Mouse (Mus musculus): ENCODE results near the gene Treml2.
"Not testable (repeated sequence)": the region's sequence is repeated elsewhere in the genome, so short reads cannot be mapped to it uniquely, and the experiment has no call there.

The Treml2 gene

GRCm38 (mm10) chr17:48299756-48300155, 458 bp downstream of the Treml2 start:
- no peak for DNase-seq

- DNase-seq = no peak
These were observed 901 bp downstream of the Treml2 start for GRCm38 (mm10) chr17:48300199-48300598.

GRCm38 (mm10) chr17:48300861-48301260, 1.6 kb downstream of the Treml2 start:
- DNase-seq = no peak

- no peak for DNase-seq
These were observed 2.5 kb downstream of the Treml2 start for GRCm38 (mm10) chr17:48301792-48302191.

- DNase-seq = no peak
These were observed 12.8 kb downstream of the Treml2 start for GRCm38 (mm10) chr17:48312124-48312523.

DNA sequence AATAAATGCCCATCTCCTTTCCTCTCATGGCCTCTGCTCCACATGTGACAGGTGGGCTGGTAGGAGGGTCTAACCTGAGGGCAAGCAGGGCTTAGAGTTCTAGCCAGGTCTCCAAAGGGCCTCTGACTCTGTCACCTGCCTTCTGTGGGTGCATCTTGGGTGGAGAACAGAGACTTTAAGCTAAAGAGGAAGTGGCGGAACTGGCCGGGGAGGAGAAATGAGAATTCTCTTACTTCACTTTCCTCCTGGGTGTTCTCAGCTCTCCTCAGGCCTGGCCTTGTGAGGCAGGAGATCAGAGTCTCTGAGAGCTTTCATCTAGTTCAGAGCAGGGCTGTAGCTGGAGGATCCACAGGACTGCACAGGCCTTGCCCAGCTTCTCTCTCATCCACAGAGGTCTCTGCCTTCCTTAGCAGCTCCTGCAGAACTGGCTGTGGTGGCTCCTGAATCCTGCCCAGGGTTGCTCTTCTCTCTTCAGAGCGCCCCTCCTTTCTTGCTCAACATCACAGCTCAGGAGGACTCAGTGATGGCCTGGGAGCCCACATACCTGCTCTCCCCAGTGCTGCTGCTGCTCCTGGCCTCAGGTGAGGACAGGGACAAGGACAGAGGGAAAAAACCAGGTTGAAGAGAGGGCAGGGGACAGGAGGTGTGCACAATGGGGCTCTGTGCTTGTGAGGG, 16.7 kb downstream of the Treml2 start, which contains the start of gene B430306N03Rik:
TSS of gene B430306N03Rik (plus strand) at position 237 of the 675 bp plus-strand sequence.
- DNase-seq = not testable (repeated sequence)

DNA sequence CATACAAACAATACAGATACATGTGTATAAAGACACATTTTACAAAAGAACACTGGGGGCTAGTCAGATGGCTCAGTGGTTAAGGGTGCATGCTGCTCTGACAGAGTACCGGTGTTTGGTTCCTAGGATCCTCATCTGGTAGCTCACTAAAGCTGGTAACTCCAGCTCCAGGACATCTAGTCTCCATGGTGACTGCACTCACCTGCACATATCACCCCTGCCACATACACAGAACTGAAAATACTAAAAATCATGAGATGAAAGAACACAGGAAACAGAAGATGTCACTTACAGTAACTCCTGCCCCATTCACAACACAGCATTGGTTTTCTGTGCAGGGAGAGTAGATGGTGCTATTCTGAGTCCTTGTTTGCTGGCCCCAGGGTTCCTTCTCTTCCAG, 19.4 kb downstream of the Treml2 start:
- DNase-seq = no peak

GRCm38 (mm10) chr17:48321279-48321678, 22.0 kb downstream of the Treml2 start:
- no peak for DNase-seq

DNA sequence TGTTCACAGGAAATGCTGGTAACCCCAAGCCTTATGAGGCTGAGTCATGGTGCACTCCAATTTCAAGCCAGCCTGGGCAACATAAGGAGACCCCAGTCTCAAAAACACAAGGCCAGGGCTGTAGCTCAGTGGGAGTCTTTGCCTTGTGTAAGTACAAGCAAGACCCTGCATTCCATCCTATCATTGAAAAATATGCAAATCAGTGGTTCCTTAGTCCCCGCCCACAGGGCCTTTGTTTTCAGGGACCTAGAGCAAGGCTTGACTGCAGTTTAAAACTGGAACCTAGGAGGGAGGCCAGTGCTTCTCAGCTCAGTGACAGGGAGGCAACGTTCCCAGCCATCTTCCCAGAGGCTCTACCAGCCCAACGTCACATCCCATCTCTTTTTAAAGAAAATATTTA, 23.9 kb downstream of the Treml2 start:
- DNase-seq = no peak

GRCm38 (mm10) chr17:48324258-48324657, 25.0 kb downstream of the Treml2 start:
- DNase-seq = no peak

GRCm38 (mm10) chr17:48325093-48325492, 25.8 kb downstream of the Treml2 start:
- no peak for DNase-seq

DNA sequence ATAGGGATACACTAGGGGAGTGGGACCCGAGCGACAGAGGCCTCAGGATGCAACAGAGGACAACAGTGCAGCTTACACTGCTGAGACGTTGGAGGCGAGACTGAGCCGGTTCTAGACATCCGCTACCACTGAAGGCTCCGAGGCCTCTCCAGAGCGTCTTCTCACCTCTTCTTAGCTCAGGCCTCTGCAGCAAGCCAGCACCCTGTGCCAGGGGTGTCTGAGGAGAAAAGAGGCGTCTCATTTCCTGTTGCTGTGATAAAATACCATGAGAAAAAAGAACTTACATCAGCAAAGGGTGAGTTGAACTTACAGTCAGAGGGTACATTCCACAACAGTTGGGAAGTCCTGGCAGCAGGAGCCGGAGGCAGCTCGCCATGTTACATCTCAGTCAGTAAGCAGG, 26.3 kb downstream of the Treml2 start:
- no peak for DNase-seq

GRCm38 (mm10) chr17:48326656-48327055, 27.4 kb downstream of the Treml2 start:
- DNase-seq = no peak

DNA sequence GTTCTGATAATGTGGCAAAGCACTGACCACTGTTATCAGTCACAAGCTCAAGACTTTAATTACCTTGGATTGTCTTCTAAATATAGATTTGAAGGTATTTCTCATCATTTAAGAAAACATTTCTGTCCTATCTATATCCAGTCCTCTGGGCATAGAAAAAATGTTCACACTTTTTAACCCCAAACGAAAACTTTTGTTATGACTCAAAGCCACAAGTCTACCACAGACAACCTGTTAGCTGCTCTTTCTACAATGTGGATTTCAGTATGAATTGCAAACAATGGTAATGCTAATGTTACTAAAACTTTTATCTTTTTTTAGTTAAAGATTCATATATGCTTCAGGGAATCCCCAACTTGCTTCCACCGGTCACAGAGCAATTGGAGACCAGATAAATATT, 33.2 kb downstream of the Treml2 start:
- no peak for DNase-seq

DNA sequence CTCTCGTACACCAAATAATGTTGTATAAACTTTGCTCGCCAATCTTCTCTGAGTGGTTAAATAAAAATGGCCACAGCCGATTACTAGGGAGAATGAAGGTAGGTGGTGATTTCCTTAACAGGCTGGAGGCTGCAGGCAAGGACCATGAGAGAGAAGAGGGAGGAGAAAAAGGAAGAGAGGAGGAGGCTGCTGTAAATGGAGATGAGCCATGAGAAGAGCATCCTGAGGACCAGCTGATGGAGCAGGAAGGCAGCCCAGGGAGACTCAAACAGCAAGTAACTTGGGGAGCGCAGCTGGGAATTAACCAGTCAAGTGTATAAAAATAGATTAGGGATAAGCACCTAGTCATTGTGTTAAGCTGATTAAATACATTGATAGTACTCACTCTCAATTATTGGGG, 34.9 kb downstream of the Treml2 start:
- no peak for DNase-seq

- peak; percentile 18 for DNase-seq
These were observed 37.6 kb downstream of the Treml2 start for GRCm38 (mm10) chr17:48336857-48337256.

DNA sequence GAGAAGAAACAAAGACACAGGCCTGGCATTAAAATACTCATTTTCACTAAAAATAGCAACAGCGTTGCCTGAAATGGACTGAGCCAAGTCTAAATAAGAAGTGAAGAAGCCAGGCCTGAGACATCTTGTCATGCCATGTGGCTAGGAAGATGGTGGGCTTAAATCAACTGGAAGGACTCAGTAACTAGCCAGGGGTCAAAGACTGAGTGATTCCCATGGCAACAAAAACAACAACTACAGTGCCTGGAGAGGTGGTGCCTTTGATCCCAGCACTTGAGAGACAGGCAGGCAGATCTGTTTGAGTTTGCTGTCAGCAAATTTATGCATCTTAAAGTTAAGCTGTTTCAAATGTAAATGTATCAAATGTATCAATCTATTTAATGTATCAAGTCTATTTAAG, 41.0 kb downstream of the Treml2 start:
- DNase-seq = no peak

DNA sequence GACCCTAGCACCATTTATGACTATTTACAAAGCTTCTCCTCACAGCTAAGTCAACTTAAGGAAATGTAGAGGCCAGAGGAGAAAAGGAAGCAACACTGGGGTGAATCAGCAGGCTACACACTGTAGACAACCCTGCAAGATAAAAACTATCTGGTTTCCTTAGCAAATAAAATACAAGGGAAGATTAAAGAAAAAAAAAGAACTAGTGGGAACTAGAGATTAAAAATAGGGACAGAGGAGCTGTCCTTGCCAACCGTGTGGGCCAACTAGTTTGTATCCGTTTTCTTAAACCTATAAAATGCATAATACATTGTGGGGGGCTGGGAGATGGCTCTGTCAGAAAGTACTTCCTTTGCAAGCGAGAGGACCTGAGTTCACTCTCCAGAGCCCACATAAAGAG, 42.6 kb downstream of the Treml2 start:
- DNase-seq = no peak

DNA sequence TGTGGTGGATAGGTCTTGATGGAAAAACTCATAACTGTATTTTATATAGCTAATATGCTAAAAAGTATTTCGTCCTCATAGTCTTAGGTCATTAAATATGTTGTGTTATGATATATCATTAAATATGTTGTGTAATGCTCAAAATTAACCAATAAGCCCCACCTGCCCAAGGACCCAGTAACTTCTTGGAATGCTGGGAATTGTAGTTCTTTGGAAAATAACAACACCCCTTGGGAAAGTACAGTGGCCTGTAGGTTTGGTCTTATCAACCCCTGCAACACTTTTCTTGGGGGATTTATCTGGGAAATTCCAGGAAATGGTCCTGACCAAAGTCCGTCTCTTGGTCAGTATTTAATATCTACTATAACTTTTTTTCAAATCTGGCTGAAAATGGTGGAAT, 43.8 kb downstream of the Treml2 start:
- no peak for DNase-seq

DNA sequence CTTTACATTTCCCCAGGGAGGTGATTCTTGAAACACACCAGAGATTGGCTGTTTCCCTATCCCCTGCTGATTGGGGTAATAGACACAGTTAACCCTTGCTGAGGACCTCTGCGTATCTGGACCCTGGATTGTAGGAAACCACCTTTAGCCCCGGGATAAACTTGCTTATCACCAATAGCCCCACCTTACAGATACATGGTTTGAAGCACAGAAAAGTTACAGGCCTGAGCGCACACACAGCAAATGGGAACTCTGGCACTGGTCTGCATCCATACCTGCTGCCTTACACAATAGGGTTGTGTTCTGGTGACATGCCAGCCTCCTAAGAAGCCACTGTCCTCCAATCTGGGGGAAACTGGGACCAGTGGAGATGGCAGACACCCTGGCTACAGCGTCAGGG, 46.5 kb downstream of the Treml2 start:
- no peak for DNase-seq

- DNase-seq = no peak
These were observed 46.9 kb downstream of the Treml2 start, which contains the start of gene Trem2 for GRCm38 (mm10) chr17:48346231-48346630. Trem2 (plus strand) TSS chr17:48346401.

DNA sequence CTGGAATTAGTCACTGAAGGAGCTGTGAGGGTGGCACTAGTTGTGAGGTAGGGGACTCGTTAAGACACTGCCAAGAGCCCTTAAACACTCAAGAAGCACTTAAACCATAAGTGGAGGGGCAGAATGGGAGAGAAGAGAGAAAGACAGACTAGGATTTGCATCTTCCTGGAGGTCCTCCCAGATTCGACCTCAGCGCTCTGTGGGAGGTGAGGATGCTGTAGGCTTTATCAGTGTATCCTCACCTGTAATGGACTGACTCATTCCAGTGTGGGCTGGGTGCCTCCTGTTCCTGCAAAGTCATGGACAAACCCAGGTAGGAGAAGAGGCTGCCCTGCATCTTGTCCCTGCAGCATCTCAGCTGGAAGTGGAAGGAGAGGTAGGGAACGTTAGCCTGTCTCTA, 47.5 kb downstream of the Treml2 start:
- no peak for DNase-seq

GRCm38 (mm10) chr17:48347287-48347686, 48.0 kb downstream of the Treml2 start:
- no peak for DNase-seq

DNA sequence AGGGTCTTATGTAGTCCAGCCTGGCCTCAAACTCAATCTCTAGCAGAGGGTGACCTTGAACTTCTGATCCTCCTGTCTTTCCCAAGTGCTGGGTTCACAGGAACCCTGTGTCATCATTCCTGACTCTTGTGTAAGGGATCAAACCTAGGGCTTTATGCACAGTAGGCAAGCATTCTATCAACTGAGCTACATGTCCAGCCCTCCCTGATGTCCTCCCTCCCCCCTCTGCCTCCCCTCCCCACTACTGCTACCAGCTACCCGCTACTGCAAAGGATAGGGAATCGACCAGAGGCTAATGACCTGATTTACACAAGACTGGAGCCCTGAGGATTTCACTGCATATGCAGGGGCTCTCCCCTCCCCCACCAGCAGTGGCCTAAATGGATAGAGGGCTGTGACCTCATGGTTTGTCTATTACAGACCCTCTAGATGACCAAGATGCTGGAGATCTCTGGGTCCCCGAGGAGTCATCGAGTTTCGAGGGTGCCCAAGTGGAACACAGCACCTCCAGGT, 51.4 kb downstream of the Treml2 start:
- no peak for DNase-seq

DNA sequence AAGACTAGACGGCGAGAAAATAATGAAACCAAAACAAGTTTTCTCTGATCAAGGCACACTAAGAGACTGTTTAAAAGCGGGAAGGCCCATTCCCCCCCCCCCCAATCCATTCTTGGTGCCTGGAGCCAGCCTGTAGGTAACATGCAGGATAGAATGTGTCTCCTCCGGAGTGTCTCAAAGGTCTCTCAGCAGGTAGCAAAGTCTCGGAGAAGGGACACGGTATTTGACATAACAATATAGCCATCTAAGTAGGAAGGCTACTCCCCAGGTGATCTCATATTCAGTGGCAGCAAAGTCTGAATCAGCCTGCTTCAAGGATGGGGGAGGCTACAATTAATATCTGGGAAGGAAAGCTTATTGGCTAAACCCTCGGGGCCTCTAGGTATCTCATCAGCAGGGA, 53.7 kb downstream of the Treml2 start:
- DNase-seq = not testable (repeated sequence)
